Mouse (Mus musculus) CH12.LX (cell line): ENCODE measurements at regions not wholly inside any gene's neighbourhood (a gene's known extent, or its start where the extent isn't known, plus 50 kb on each side); places are given as distances from the start of the nearest gene placed in this dataset.

ENCODE experiments used
- DNase-seq: peaks from one replicate; pipeline ENCODE4 v3.0.0-alpha.2; 2013; ENCODE audit errors: extremely low read depth
- H3K27ac ChIP-seq: 2 replicates; pipeline ENCODE4 v1.5.1; 2012; ENCODE audit warnings: low read depth, mild to moderate bottlenecking, control low read depth, moderate library complexity; ENCODE audit not compliant: insufficient read depth
- H3K27me3 ChIP-seq: replicated peaks from 2 replicates; pipeline ENCODE3; 2012; ENCODE audit warnings: inconsistent platforms
- H3K36me3 ChIP-seq, 2 experiments: replicated peaks in 1 of 2; 2 replicates each; pipeline versions ENCODE3 to v1.6.1; 2012; ENCODE audit warnings: inconsistent platforms in 1 of 2, low read length in 1 of 2, mild to moderate bottlenecking in 1 of 2, mixed read lengths in 1 of 2, moderate library complexity in 1 of 2; ENCODE audit not compliant: control insufficient read depth in 1 of 2, insufficient read depth in 1 of 2
- H3K4me1 ChIP-seq, 2 experiments: 2 replicates each; pipeline ENCODE4 v1.6.1; 2012; ENCODE audit warnings: inconsistent platforms in 1 of 2, moderate library complexity in 1 of 2; ENCODE audit not compliant: insufficient read depth in 2 of 2, control insufficient read depth in 1 of 2
- H3K4me2 ChIP-seq: 2 replicates; pipeline ENCODE4 v1.6.1; 2012; ENCODE audit warnings: low read depth, mild to moderate bottlenecking, control low read depth; ENCODE audit not compliant: poor library complexity, insufficient read depth, severe bottlenecking
- H3K4me3 ChIP-seq, 3 experiments: fragments of 150-350 bp in 1 of 3; sonication (generic) in 1 of 3; replicated peaks in 1 of 3; 2 replicates each; pipeline versions ENCODE3 to v1.5.1; 2011 to 2012; ENCODE audit warnings: low read depth in 2 of 3, low read length in 2 of 3, mild to moderate bottlenecking in 2 of 3, moderate library complexity in 2 of 3, control low read depth in 1 of 3, improper control_type of control experiment in 1 of 3, inconsistent platforms in 1 of 3, mixed read lengths in 1 of 3; ENCODE audit not compliant: poor library complexity in 1 of 3
- H3K79me2 ChIP-seq: replicated peaks from 2 replicates; pipeline ENCODE4 v1.6.1; 2012; ENCODE audit warnings: mild to moderate bottlenecking, moderate library complexity; ENCODE audit not compliant: control insufficient read depth, poor library complexity, insufficient read depth, severe bottlenecking; ENCODE audit errors: extremely low read depth
- H3K9ac ChIP-seq: 2 replicates; pipeline ENCODE4 v1.6.1; 2012; ENCODE audit warnings: low read depth, mild to moderate bottlenecking, control low read depth, moderate library complexity; ENCODE audit not compliant: insufficient read depth
- H3K9me3 ChIP-seq: replicated peaks from 2 replicates; pipeline ENCODE3; 2012; ENCODE audit warnings: low read length, inconsistent platforms, mixed read lengths
- BHLHE40 ChIP-seq: IDR thresholded peaks from 2 replicates; pipeline ENCODE4 v1.6.1; 2011; ENCODE audit warnings: mild to moderate bottlenecking, low read depth, low read length, improper control_type of control experiment
- CHD1 ChIP-seq: IDR thresholded peaks from 2 replicates; pipeline ENCODE4 v1.6.1; 2012; ENCODE audit warnings: low read depth, low read length, improper control_type of control experiment, inconsistent platforms
- CTCF ChIP-seq, 2 experiments: IDR thresholded peaks in 1 of 2; conservative IDR thresholded peaks in 1 of 2; 2 replicates each; pipeline ENCODE4 v1.5.1; 2011 to 2012; ENCODE audit warnings: low read depth in 2 of 2, low read length in 2 of 2, improper control_type of control experiment in 1 of 2, inconsistent platforms in 1 of 2, mild to moderate bottlenecking in 1 of 2, moderate library complexity in 1 of 2
- ELF1 ChIP-seq: IDR thresholded peaks from 2 replicates; pipeline ENCODE4 v1.6.1; 2014; ENCODE audit warnings: low read depth, mild to moderate bottlenecking, inconsistent platforms, low read length, improper control_type of control experiment
- EP300 ChIP-seq: IDR thresholded peaks from 2 replicates; pipeline ENCODE4 v1.6.1; 2011; ENCODE audit warnings: low read length, improper control_type of control experiment
- ETS1 ChIP-seq: conservative IDR thresholded peaks from 2 replicates; pipeline ENCODE4 v1.6.1; 2012; ENCODE audit warnings: low read depth, mild to moderate bottlenecking, inconsistent platforms, low read length, improper control_type of control experiment, moderate library complexity
- GABPA ChIP-seq: IDR thresholded peaks from 2 replicates; pipeline ENCODE4 v1.6.1; 2012; ENCODE audit warnings: low read depth, low read length, improper control_type of control experiment, inconsistent platforms; ENCODE audit not compliant: insufficient replicate concordance
- IRF4 ChIP-seq: IDR thresholded peaks from 2 replicates; pipeline ENCODE4 v1.6.1; 2014; ENCODE audit warnings: low read depth, mild to moderate bottlenecking, inconsistent platforms, low read length, improper control_type of control experiment
- JUN ChIP-seq: IDR thresholded peaks from 2 replicates; pipeline ENCODE4 v1.6.1; 2011; ENCODE audit warnings: low read depth, mild to moderate bottlenecking, low read length, improper control_type of control experiment, moderate library complexity; ENCODE audit not compliant: insufficient read depth
- JUND ChIP-seq: conservative IDR thresholded peaks from 2 replicates; pipeline ENCODE4 v1.6.1; 2011; ENCODE audit warnings: low read depth, low read length, improper control_type of control experiment
- KAT2A ChIP-seq: IDR thresholded peaks from 2 replicates; pipeline ENCODE4 v1.6.1; 2012; ENCODE audit warnings: low read length, improper control_type of control experiment, inconsistent platforms; ENCODE audit not compliant: insufficient replicate concordance
- MAFK ChIP-seq: IDR thresholded peaks from 2 replicates; pipeline ENCODE4 v1.6.1; 2011; ENCODE audit warnings: low read length, improper control_type of control experiment; ENCODE audit not compliant: insufficient replicate concordance
- MAZ ChIP-seq: IDR thresholded peaks from 2 replicates; pipeline ENCODE4 v1.6.1; 2012; ENCODE audit warnings: low read depth, mild to moderate bottlenecking, inconsistent platforms, low read length, improper control_type of control experiment, moderate library complexity
- MEF2A ChIP-seq: IDR thresholded peaks from 2 replicates; pipeline ENCODE4 v1.6.1; 2014; ENCODE audit warnings: low read depth, mild to moderate bottlenecking, inconsistent platforms, low read length, improper control_type of control experiment, borderline replicate concordance
- MXI1 ChIP-seq: IDR thresholded peaks from 2 replicates; pipeline ENCODE4 v1.6.1; 2011; ENCODE audit warnings: mild to moderate bottlenecking, low read depth, low read length, improper control_type of control experiment
- NELFE ChIP-seq: IDR thresholded peaks from 2 replicates; pipeline ENCODE4 v1.6.1; 2011; ENCODE audit warnings: low read depth, low read length, improper control_type of control experiment
- NRF1 ChIP-seq: IDR thresholded peaks from 2 replicates; pipeline ENCODE4 v1.6.1; 2014; ENCODE audit warnings: low read depth, mild to moderate bottlenecking, inconsistent platforms, low read length, improper control_type of control experiment, moderate library complexity
- POLR2A ChIP-seq: IDR thresholded peaks from 2 replicates; pipeline ENCODE4 v1.6.1; 2011; ENCODE audit warnings: low read depth, mild to moderate bottlenecking, improper control_type of control experiment, low read length
- POLR2AphosphoS2 ChIP-seq: IDR thresholded peaks from 2 replicates; pipeline ENCODE4 v1.6.1; 2011; ENCODE audit warnings: low read depth, low read length, improper control_type of control experiment
- RAD21 ChIP-seq: IDR thresholded peaks from 2 replicates; pipeline ENCODE4 v1.6.1; 2011; ENCODE audit warnings: low read depth, mild to moderate bottlenecking, low read length, improper control_type of control experiment, moderate library complexity
- RCOR1 ChIP-seq: conservative IDR thresholded peaks from 2 replicates; pipeline ENCODE4 v1.6.1; 2012; ENCODE audit warnings: low read depth, mild to moderate bottlenecking, inconsistent platforms, low read length, improper control_type of control experiment
- TBP ChIP-seq: conservative IDR thresholded peaks from 2 replicates; pipeline ENCODE4 v1.6.1; 2011; ENCODE audit warnings: low read depth, low read length, improper control_type of control experiment
- TCF12 ChIP-seq: IDR thresholded peaks from 2 replicates; pipeline ENCODE4 v1.6.1; 2014; ENCODE audit warnings: low read depth, mild to moderate bottlenecking, inconsistent platforms, low read length, improper control_type of control experiment
- USF2 ChIP-seq: conservative IDR thresholded peaks from 2 replicates; pipeline ENCODE4 v1.6.1; 2011; ENCODE audit warnings: low read depth, low read length, improper control_type of control experiment
- ZC3H11A ChIP-seq: IDR thresholded peaks from 2 replicates; pipeline ENCODE4 v1.6.1; 2012; ENCODE audit warnings: low read depth, mild to moderate bottlenecking, inconsistent platforms, low read length, improper control_type of control experiment
- ZMIZ1 ChIP-seq: IDR thresholded peaks from 2 replicates; pipeline ENCODE4 v1.6.1; 2012; ENCODE audit warnings: low read depth, mild to moderate bottlenecking, inconsistent platforms, low read length, improper control_type of control experiment
- dilution Hi-C: fragments of 300-500 bp; cut with MboI; formaldehyde crosslinking; loops from 2 replicates; pipeline ENCODE4 v1.14.3; 2020; ENCODE audit warnings: low sequenced_read_pairs; ENCODE audit not compliant: extremely low pct_unique_long_range_greater_than_20kb, extremely low pct_ligation_motif_present
- in situ Hi-C: fragments of 300-500 bp; cut with MboI; formaldehyde crosslinking; loops from 3 replicates; pipeline ENCODE4 v1.14.3; 2019; ENCODE audit warnings: low sequenced_read_pairs, low pct_ligation_motif_present, low pct_unique_long_range_greater_than_20kb, mixed read lengths

DNA sequence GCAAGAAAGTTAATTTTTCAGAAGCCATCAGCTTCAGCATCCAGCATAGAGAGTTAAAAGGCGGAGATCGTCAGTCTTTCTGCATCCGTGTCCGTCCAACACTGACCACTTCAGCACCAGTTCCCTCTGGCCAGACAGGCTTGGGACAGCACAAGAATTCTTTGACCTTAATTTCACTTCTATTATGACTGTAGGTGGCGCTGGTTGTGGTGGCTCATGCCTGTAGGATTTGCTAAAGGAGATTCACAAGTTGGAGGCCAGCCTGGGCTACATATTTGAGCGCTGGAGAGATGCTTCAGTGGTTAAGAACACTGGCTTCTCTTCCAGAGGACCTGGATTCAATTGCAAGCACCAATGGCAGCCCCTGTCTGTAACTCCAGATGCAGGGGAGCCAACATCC lies 66.0 kb downstream of the Amer2 start:
- H3K4me1 ChIP-seq: peaks cover 0 to 5% of the 10 kb centered on the region in 2 experiments; a peak in 2 of 4 replicates
- H3K27ac ChIP-seq: no peak overlapping the region
- in situ Hi-C loops (no loop called here), dilution Hi-C loops (no loop called here)
- H3K9ac ChIP-seq: no peak overlapping the region
- no peaks in the 10 kb centered on the region for H3K27me3 ChIP-seq
- no peak overlapping the region for H3K4me2 ChIP-seq
- H3K79me2 ChIP-seq: no peaks in the 10 kb centered on the region
- no peak overlapping the region for H3K4me3 ChIP-seq
- TF ChIP-seq KAT2A: no peak
- TF ChIP-seq CTCF (conservative IDR thresholded peaks at IDR 0.05 in 1 of 2, IDR thresholded peaks at IDR 0.05 in 1 of 2; ENCODE audit: low read depth in 2 of 2, low read length in 2 of 2): peak in 1 of 2 experiments; percentile 39; a peak in 1 of 4 replicates
- no peaks in the 10 kb centered on the region for H3K36me3 ChIP-seq
- peaks cover 6% of the 10 kb centered on the region for H3K9me3 ChIP-seq
- no peak for DNase-seq

DNA sequence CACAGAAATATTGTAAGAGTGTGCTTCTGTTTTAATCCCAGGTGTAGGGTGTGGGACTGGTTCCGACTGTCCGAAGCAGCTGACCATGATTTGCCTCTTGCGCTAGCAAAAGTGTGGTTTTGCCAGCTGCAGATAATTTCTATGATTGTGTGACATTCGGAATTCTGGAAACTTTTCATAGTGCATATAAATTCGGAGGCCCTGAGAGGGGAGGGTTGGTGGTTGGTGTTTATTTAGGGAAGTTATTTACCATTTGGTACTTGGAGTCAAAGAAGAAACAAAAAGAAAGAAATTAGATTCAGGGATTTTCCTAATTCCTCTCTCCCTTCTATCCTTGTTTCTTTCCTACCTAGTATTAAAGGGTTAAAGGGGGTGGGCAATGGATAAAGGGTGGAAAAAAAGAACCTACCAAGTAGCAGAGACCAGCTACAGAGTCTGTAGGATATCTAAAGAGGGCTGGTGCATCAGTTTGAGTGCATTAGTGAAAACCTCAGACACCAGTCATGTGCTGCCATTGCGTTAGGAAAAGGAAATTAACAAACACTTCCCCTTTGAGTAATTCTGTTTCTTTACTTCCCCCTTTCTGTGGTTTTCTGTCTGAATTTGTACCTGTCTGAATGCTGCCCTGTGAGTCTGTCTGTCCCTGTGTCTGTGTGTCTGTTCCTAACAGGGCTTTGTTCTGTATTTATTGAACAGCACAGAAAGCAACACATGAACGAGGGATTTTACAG lies 70.9 kb downstream of the Amer2 start:
- dilution Hi-C loops: no loop called here
- Histone ChIP-seq H3K36me3 (no peaks in the 10 kb centered on the region), H3K27ac (no peak overlapping the region), H3K9ac (no peak overlapping the region), H3K4me3 (no peak overlapping the region), H3K79me2 (no peaks in the 10 kb centered on the region), H3K4me2 (no peak overlapping the region), H3K9me3 (peaks cover 6% of the 10 kb centered on the region), H3K27me3 (no peaks in the 10 kb centered on the region), H3K4me1 (peaks cover 0 to 15% of the 10 kb centered on the region in 2 experiments; a peak in 2 of 4 replicates)
- in situ Hi-C loops: no loop called here
- no peak for TF ChIP-seq MEF2A
- no peak for TF ChIP-seq NRF1
- TF ChIP-seq MAZ: no peak
- TF ChIP-seq KAT2A: no peak
- TF ChIP-seq JUND: peak; percentile 82
- 0 out of 2 replicates have a peak, but pooled peaks have one; percentile 14 for TF ChIP-seq ETS1
- peak; percentile 96 for TF ChIP-seq BHLHE40
- TF ChIP-seq EP300: peak; percentile 91
- no peak for TF ChIP-seq ELF1
- TF ChIP-seq MXI1: no peak
- TF ChIP-seq TBP: no peak
- TF ChIP-seq MAFK: peak; percentile 58
- TF ChIP-seq NELFE: no peak
- no peak for TF ChIP-seq POLR2A
- TF ChIP-seq POLR2AphosphoS2: no peak
- no peak for TF ChIP-seq RCOR1
- TF ChIP-seq USF2: peak; percentile 35; the same call in 1 of the 2 replicates
- no peak for TF ChIP-seq CHD1
- TF ChIP-seq RAD21: no peak
- no peak for TF ChIP-seq TCF12
- peak; percentile 59 for TF ChIP-seq JUN
- TF ChIP-seq IRF4: peak; percentile 69; the same call in 1 of the 2 replicates
- no peak for TF ChIP-seq GABPA
- no peak for TF ChIP-seq ZC3H11A
- no peak for TF ChIP-seq ZMIZ1
- peak; percentile 74 for DNase-seq
